Mouse (Mus musculus): ENCODE results near the gene Aspscr1. TPM values are rescaled to one million over a fixed set of nuclear protein-coding genes. Genes with fewer than 3 reads are reported as not detected.
A peak's percentile ranks its signal among the peaks of the same experiment; 100 is the strongest.

Aspscr1 gene
- polyA plus RNA-seq, 1 experiment from 2014 or later = 144 TPM

DNA sequence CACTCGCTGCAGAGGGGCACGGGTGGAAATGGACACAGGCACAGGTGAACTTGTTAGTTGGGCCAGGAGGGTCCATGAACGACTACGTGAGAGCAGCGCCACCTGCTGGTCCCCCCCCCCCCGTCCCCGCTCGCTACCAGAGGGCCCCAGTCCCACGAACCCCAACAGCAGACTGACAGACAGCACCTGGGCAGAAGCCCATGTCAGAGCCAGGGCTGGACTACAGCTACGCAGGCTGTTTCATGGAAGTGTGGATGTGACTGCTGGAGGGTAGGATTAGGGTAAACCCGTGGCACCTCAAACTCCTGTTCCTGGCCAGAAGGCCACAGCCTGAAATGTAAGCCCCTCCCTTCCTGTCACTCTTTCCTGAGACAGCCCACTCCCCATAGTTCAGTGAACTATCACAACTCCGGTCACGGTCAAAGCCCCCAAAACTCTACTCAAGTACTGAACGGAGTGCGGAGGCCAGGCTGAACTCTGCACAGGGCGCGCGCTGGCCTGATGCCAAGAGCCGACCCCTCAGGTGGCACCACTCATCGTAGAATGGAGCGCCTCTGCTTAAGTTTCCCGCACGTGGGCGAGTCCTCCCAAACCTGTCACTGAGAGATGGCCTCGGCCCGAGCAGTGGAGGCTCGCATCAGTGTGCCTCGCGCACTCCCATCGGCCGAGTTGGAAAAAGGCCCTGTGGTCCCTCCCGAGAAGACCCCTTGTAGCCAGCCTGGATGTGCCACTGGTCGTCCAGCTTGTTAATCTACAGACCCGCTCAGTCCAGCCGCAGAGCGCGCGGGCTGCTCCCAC is 40.2 kb downstream of the Aspscr1 start:
- WGBS = under 1% methylated on average over 38 of the region's 38 CpGs
- peak overlapping the region; percentile 100 for H3K4me2 ChIP-seq (ENCODE audit: low read length)
- peak; percentile 68 for ATAC-seq
- peak overlapping the region; percentile 49 for H3K4me3 ChIP-seq (ENCODE audit: low read depth, low read length)
- H3K9ac ChIP-seq (ENCODE audit: low read depth, low read length) = peak overlapping the region; percentile 69
- no peaks in the 10 kb centered on the region for H3K9me3 ChIP-seq (replicated peaks; ENCODE audit: control insufficient read depth, low read length, poor library complexity, severe bottlenecking)
- peaks cover 15% of the 10 kb centered on the region for H3K4me1 ChIP-seq (ENCODE audit: control insufficient read depth, insufficient read depth, low read length)
- H3K36me3 ChIP-seq (ENCODE audit: control insufficient read depth, insufficient read depth, low read length) = peaks cover 8% of the 10 kb centered on the region
- H3K27me3 ChIP-seq (ENCODE audit: control insufficient read depth, insufficient read depth, low read depth, low read length) = no peaks in the 10 kb centered on the region
- peak overlapping the region; percentile 74 for H3K27ac ChIP-seq (ENCODE audit: low read length)

GRCm38 (mm10) chr11:120713580-120714518 is 41.1 kb downstream of the Aspscr1 start, which contains the start of the genes Cenpx and Lrrc45:
Cenpx (minus strand) TSS chr11:120713738.
Lrrc45 (plus strand) TSS chr11:120713925.
- peaks cover 15% of the 10 kb centered on the region for H3K4me1 ChIP-seq (ENCODE audit: control insufficient read depth, insufficient read depth, low read length)
- WGBS = 2% methylated on average over 53 of the region's 53 CpGs
- peaks cover 14% of the 10 kb centered on the region for H3K36me3 ChIP-seq (ENCODE audit: control insufficient read depth, insufficient read depth, low read length)
- peak; percentile 97 for ATAC-seq
- H3K9me3 ChIP-seq (replicated peaks; ENCODE audit: control insufficient read depth, low read length, poor library complexity, severe bottlenecking) = no peaks in the 10 kb centered on the region
- H3K9ac ChIP-seq (ENCODE audit: low read depth, low read length) = peak within 1 kb of the TSS; percentile 69
- no peaks in the 10 kb centered on the region for H3K27me3 ChIP-seq (ENCODE audit: control insufficient read depth, insufficient read depth, low read depth, low read length)
- H3K4me2 ChIP-seq (ENCODE audit: low read length) = peak within 1 kb of the TSS; percentile 100
- peak within 1 kb of the TSS; percentile 49 for H3K4me3 ChIP-seq (ENCODE audit: low read depth, low read length)
- H3K27ac ChIP-seq (ENCODE audit: low read length) = peak within 1 kb of the TSS; percentile 74

GRCm38 (mm10) chr11:120714546-120714945 is 41.8 kb downstream of the Aspscr1 start:
- Histone ChIP-seq H3K27ac (ENCODE audit: low read length) (no peak overlapping the region), H3K4me2 (ENCODE audit: low read length) (peak overlapping the region; percentile 72), H3K9ac (ENCODE audit: low read depth, low read length) (peak overlapping the region; percentile 69), H3K27me3 (ENCODE audit: control insufficient read depth, insufficient read depth, low read depth, low read length) (no peaks in the 10 kb centered on the region), H3K4me3 (ENCODE audit: low read depth, low read length) (peak overlapping the region; percentile 49), H3K9me3 (replicated peaks; ENCODE audit: control insufficient read depth, low read length, poor library complexity, severe bottlenecking) (no peaks in the 10 kb centered on the region), H3K4me1 (ENCODE audit: control insufficient read depth, insufficient read depth, low read length) (peaks cover 15% of the 10 kb centered on the region), H3K36me3 (ENCODE audit: control insufficient read depth, insufficient read depth, low read length) (peaks cover 10% of the 10 kb centered on the region)
- no peak for ATAC-seq
- WGBS = 62% methylated on average over 10 of the region's 10 CpGs

DNA sequence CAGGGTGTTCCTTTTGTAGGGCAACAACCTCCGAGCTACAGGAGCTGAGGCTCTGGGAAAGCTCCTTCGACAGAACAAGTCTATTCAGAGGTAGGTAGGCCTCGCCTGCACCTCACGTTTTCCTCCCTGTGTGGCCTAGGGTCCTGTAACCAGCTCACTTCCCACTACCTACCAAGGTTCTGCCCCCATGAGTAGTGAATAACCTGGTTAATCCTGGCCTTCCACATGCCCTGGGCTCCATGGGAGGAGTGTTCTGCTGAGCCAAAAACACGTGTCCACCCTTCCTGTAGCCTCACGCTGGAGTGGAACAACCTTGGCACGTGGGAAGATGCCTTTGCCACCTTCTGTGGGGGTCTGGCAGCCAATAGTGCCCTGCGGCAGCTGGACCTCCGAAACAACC is 42.4 kb downstream of the Aspscr1 start:
- H3K4me3 ChIP-seq (ENCODE audit: low read depth, low read length) = no peak overlapping the region
- H3K36me3 ChIP-seq (ENCODE audit: control insufficient read depth, insufficient read depth, low read length) = peaks cover 7% of the 10 kb centered on the region
- no peak overlapping the region for H3K4me2 ChIP-seq (ENCODE audit: low read length)

GRCm38 (mm10) chr11:120719242-120719641 is 46.5 kb downstream of the Aspscr1 start:
- no peak overlapping the region for H3K27ac ChIP-seq (ENCODE audit: low read length)
- H3K36me3 ChIP-seq (ENCODE audit: control insufficient read depth, insufficient read depth, low read length) = peaks cover 7% of the 10 kb centered on the region
- H3K4me2 ChIP-seq (ENCODE audit: low read length) = no peak overlapping the region
- no peaks in the 10 kb centered on the region for H3K9me3 ChIP-seq (replicated peaks; ENCODE audit: control insufficient read depth, low read length, poor library complexity, severe bottlenecking)
- 94% methylated on average over 9 of the region's 9 CpGs for WGBS
- no peaks in the 10 kb centered on the region for H3K27me3 ChIP-seq (ENCODE audit: control insufficient read depth, insufficient read depth, low read depth, low read length)
- ATAC-seq = no peak
- no peak overlapping the region for H3K9ac ChIP-seq (ENCODE audit: low read depth, low read length)
- peaks cover 15% of the 10 kb centered on the region; the same call in 1 of the 2 replicates for H3K4me1 ChIP-seq (ENCODE audit: control insufficient read depth, insufficient read depth, low read length)
- no peak overlapping the region for H3K4me3 ChIP-seq (ENCODE audit: low read depth, low read length)

More for the DNA sequence above, 42.4 kb downstream of the Aspscr1 start:
- H3K27ac ChIP-seq (ENCODE audit: low read length) = no peak overlapping the region
- H3K27me3 ChIP-seq (ENCODE audit: control insufficient read depth, insufficient read depth, low read depth, low read length) = no peaks in the 10 kb centered on the region
- no peak overlapping the region for H3K9ac ChIP-seq (ENCODE audit: low read depth, low read length)
- H3K4me1 ChIP-seq (ENCODE audit: control insufficient read depth, insufficient read depth, low read length) = peaks cover 15% of the 10 kb centered on the region
- no peaks in the 10 kb centered on the region for H3K9me3 ChIP-seq (replicated peaks; ENCODE audit: control insufficient read depth, low read length, poor library complexity, severe bottlenecking)
- no peak for ATAC-seq
- WGBS = 92% methylated on average over 9 of the region's 9 CpGs

- H3K27me3 ChIP-seq (ENCODE audit: control insufficient read depth, insufficient read depth, low read depth, low read length) = no peaks in the 10 kb centered on the region
- no peak overlapping the region for H3K4me3 ChIP-seq (ENCODE audit: low read depth, low read length)
- 90% methylated on average over 13 of the region's 13 CpGs for WGBS
- ATAC-seq = no peak
- no peak overlapping the region for H3K27ac ChIP-seq (ENCODE audit: low read length)
- H3K4me1 ChIP-seq (ENCODE audit: control insufficient read depth, insufficient read depth, low read length) = peaks cover 9% of the 10 kb centered on the region; the same call in 1 of the 2 replicates
- no peak overlapping the region for H3K4me2 ChIP-seq (ENCODE audit: low read length)
- H3K36me3 ChIP-seq (ENCODE audit: control insufficient read depth, insufficient read depth, low read length) = peaks cover 7% of the 10 kb centered on the region
- no peak overlapping the region for H3K9ac ChIP-seq (ENCODE audit: low read depth, low read length)
- no peaks in the 10 kb centered on the region for H3K9me3 ChIP-seq (replicated peaks; ENCODE audit: control insufficient read depth, low read length, poor library complexity, severe bottlenecking)
These were observed 47.1 kb downstream of the Aspscr1 start for GRCm38 (mm10) chr11:120719841-120720376.

DNA sequence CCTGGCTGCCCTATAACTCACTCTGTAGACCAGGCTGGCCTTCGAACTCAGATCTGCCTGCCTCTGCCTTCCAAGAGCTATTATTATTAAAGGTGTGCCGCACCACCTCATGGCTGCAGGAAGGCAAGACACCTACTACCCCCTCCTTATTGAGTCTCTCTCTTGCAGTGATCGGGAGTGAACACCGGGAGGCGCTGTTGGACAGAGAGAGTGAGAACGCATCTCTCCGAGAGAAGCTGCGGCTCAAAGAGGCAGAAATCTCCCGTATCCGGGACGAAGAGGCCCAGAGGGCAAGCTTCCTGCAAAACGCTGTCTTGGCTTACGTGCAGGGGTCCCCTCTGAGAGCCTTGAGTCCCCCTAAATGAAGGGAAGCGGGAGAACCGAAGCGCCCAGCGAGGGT is 47.7 kb downstream of the Aspscr1 start:
- Histone ChIP-seq H3K9ac (ENCODE audit: low read depth, low read length) (peak overlapping the region; percentile 79), H3K4me1 (ENCODE audit: control insufficient read depth, insufficient read depth, low read length) (peaks cover 8% of the 10 kb centered on the region; the same call in 1 of the 2 replicates), H3K4me3 (ENCODE audit: low read depth, low read length) (peak overlapping the region; percentile 59), H3K9me3 (replicated peaks; ENCODE audit: control insufficient read depth, low read length, poor library complexity, severe bottlenecking) (no peaks in the 10 kb centered on the region), H3K27me3 (ENCODE audit: control insufficient read depth, insufficient read depth, low read depth, low read length) (no peaks in the 10 kb centered on the region), H3K36me3 (ENCODE audit: control insufficient read depth, insufficient read depth, low read length) (peaks cover 7% of the 10 kb centered on the region), H3K4me2 (ENCODE audit: low read length) (peak overlapping the region; percentile 69), H3K27ac (ENCODE audit: low read length) (peak overlapping the region; percentile 76)
- ATAC-seq = peak; percentile 18; the same call in 1 of the 2 replicates
- WGBS = 10% methylated on average over 17 of the region's 17 CpGs

GRCm38 (mm10) chr11:120721124-120722066 is 48.6 kb downstream of the Aspscr1 start, which contains the start of gene Rac3:
Rac3 (plus strand) TSS chr11:120721470.
- peak within 1 kb of the TSS; percentile 69 for H3K4me2 ChIP-seq (ENCODE audit: low read length)
- H3K4me1 ChIP-seq (ENCODE audit: control insufficient read depth, insufficient read depth, low read length) = peaks cover 9% of the 10 kb centered on the region
- WGBS = under 1% methylated on average over 82 of the region's 90 CpGs
- no peaks in the 10 kb centered on the region for H3K27me3 ChIP-seq (ENCODE audit: control insufficient read depth, insufficient read depth, low read depth, low read length)
- peak within 1 kb of the TSS; percentile 79 for H3K9ac ChIP-seq (ENCODE audit: low read depth, low read length)
- H3K27ac ChIP-seq (ENCODE audit: low read length) = peak within 1 kb of the TSS; percentile 76
- H3K9me3 ChIP-seq (replicated peaks; ENCODE audit: control insufficient read depth, low read length, poor library complexity, severe bottlenecking) = no peaks in the 10 kb centered on the region
- H3K36me3 ChIP-seq (ENCODE audit: control insufficient read depth, insufficient read depth, low read length) = peaks cover 7% of the 10 kb centered on the region
- ATAC-seq = peak; percentile 90
- H3K4me3 ChIP-seq (ENCODE audit: low read depth, low read length) = peak within 1 kb of the TSS; percentile 59

Measured in midbrain, embryonic 16.5 days (tissue).